Mouse (Mus musculus): ENCODE measurements around the gene Rpl23a.

Gene Rpl23a

GRCm38 (mm10) chr11:78182961-78183844, at the start of gene Rpl23a:
TSS of gene Rpl23a (minus strand) at chr11:78183584.
- DNase-seq (ENCODE audit: low spot score in 2 of 2): peak; percentile 78 to 79

DNA sequence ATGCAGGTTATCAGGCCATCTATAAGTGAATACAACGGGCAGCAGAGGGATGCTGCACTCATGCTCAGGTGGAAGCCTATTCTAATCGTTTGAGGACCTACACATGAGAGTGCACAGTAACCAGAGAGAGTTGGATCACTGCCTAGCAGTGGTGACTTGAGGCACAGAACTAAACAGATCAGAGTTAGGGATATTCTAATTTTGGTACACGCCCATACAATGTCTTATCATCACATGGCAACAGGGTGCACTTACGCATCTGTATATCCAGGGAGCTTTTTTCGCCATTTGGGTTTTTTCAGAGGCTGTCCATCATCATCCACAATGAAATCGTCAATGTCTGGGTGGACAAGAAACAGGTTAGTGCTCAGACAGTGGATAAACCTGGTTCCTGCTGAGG, 48.1 kb upstream of the Rpl23a start:
- no peak for DNase-seq (ENCODE audit: low spot score in 2 of 2)

DNA sequence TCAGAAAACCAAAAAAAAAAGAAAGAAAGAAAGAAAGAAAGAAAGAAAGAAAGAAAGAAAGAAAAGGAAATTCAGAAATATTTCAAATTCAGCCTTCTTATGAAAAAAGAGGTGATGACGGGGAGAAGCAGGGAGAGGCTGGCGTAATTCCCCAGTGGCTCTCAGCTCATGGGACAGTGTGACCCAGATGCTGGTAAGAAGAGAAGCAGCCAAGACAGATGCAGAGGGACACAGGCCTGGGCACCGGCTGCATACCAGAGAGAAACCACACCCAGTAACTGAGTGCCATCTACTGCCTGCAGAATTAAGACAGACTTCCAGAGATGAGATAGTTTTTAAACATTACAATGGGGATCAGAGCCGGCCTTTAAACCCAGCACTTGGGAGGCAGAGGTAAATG, 40.2 kb upstream of the Rpl23a start:
- no peak for DNase-seq (ENCODE audit: low spot score in 2 of 2)

- no peak for DNase-seq (ENCODE audit: low spot score in 2 of 2)
Observed at GRCm38 (mm10) chr11:78215709-78216317, 32.4 kb upstream of the Rpl23a start.

GRCm38 (mm10) chr11:78213086-78213817, 29.9 kb upstream of the Rpl23a start:
- DNase-seq (ENCODE audit: low spot score in 2 of 2): no peak

DNA sequence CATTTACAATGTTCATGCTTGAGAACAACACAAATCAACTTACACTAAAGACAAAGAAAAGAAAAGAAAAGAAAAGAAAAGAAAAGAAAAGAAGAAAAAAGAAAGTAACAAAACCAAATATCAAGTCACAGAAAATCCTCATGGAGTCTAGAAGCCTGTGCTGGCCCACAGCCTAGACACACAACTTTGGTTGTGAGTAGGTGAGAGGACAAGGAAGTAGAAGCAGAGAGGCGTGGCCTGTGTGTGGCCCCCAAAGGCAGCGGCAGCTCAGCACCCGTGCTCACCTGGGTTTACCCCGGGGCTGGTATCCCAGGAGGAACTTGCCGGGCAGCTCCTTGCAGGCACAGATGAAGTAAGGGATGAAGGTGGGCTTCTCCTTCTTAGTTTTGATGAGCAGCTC, 28.1 kb upstream of the Rpl23a start:
- no peak for DNase-seq (ENCODE audit: low spot score in 2 of 2)

DNA sequence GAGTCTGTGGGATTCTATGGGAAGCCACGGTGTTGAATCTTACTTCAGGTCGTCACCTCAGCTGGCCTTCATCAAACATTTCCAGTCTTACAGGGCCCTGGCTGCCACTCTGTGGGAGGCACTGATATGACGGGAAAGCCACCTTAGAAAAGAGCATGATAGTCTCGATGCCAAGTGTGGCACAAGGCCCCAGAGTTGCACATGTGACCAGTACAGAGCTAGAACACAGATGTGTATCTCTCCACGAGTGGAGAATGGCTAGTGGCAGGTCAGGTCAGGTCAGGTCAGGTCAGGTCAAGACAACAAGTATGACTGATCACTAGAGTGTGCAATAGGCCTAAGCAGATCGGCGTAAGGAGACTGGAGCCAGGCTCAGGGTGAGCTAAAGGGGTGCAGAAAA, 27.2 kb upstream of the Rpl23a start:
- no peak for DNase-seq (ENCODE audit: low spot score in 2 of 2)

GRCm38 (mm10) chr11:78209886-78210285, 26.5 kb upstream of the Rpl23a start:
- no peak for DNase-seq (ENCODE audit: low spot score in 2 of 2)

DNA sequence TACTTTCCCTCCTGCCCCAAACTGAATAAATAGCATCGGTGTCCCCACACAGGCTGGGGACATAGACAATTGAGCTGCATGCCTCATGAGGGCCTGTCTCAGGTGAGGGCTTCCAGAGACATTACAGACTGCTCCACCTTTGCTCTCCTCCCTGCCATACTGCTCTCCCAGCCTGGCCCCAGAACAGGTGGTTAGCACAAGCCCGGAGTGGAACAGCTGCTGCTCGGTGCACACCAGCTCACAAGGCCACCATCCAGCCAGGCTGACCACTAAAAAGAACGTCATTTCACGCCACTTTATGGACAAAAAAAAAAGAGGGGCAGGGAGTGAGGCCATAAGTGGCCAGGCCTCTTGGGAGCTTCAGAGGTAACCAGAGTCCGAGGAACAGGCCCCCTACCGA, 23.8 kb upstream of the Rpl23a start:
- DNase-seq (ENCODE audit: low spot score in 2 of 2): no peak

DNA sequence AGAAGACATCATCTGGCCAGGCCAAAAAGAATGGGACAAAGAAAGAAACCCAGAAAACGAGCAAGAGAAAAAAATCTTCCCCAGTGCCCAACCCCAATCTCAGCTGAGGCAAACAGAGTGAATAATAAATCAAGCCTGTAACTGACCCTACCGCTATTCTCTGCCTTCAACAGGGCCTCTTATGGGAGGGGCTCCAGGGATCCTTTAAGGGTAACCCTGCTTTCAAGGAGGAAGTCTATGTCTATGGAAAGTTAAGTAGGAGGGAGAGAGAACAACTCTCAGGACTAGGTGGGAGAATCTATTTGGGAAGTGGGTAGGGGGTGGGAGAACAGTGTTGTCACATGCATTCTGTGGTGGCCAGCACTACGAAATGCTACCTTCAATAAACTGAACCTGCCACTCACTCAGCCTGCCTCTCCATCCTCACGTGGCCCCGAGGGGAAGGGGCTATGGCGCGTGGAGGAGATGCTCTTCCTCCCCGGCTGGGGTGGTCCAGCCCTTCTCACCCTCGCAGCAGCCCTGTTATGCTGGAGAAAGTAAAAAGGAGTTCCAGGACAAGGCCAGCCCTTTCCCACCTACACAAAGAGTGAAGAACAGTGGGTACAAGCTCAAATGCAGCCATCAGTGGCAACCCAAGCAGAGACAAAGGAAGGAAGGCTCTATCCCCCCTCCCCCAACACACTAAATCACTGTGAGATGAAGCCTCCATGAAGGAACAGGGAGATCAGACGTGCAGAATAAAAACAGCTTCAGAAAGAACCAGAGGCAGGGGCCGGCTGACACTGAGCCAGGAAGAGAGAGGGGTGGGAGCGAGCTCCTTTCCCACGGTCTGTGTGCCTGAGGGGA, 22.2 kb upstream of the Rpl23a start:
- no peak for DNase-seq (ENCODE audit: low spot score in 2 of 2)

GRCm38 (mm10) chr11:78204287-78204686, 20.9 kb upstream of the Rpl23a start:
- no peak for DNase-seq (ENCODE audit: low spot score in 2 of 2)

- no peak for DNase-seq (ENCODE audit: low spot score in 2 of 2)
Observed at GRCm38 (mm10) chr11:78202372-78202771, 19.0 kb upstream of the Rpl23a start.

GRCm38 (mm10) chr11:78195101-78195863, 11.9 kb upstream of the Rpl23a start:
- DNase-seq (ENCODE audit: low spot score in 2 of 2): no peak

DNA sequence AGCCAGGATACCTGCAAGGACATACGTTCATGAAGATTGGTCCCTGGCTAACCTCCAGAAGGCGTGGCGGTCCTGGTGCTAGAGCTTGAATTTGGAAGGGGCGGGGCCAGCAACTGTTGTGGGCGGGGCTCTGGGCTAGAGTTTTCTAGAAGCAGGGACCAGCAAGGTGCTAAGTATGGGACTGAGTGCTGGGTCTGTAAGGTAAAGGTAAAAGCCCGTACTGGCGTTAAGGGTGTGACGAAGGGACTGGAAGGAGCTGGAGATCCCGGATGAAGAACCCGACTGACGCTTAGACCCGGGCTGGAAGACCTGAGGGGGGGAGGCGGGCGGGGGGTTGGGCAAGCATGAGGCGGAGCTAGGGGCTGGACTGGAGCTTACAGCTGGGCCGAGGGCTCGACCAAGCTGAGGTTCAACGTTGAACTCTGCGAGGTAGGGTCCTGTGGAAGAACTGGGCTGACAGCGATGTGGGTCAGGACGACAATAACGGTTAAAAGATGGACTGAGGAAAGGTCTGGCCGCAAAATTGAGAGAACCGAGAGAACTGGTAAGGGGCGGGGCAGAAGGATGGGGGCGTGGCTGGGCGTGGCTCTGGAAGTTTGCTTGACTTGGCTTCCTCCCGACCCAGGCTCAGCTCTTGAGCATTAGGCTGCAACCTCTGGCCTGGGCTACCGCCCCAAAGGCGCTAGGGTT, 11.2 kb upstream of the Rpl23a start:
- DNase-seq (ENCODE audit: low spot score in 2 of 2): no peak

DNA sequence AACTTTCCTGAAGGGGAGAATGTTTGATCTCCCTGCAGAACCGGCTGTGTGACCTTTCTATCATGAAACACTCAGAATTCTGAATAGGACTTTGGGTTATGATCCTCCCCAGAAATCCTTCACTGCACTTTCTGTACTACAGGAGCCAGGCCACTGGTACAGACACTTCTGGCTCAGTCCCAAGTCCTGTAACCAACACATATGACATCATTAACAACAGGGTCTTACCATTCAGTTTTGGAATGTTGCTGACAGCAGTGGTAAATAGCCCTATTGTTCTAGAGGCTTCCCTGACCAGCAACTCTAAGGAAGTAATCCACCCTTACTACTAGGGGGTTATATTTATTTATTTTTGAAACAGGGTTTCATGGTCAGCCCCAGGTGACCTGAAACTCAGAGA, 9.7 kb upstream of the Rpl23a start, which contains the start of gene Proca1:
Gene Proca1 (plus strand): TSS at position 280 of the 400 bp plus-strand sequence.
- DNase-seq (ENCODE audit: low spot score in 2 of 2): no peak

- no peak for DNase-seq (ENCODE audit: low spot score in 2 of 2)
Observed at GRCm38 (mm10) chr11:78190041-78190440, 6.7 kb upstream of the Rpl23a start.

DNA sequence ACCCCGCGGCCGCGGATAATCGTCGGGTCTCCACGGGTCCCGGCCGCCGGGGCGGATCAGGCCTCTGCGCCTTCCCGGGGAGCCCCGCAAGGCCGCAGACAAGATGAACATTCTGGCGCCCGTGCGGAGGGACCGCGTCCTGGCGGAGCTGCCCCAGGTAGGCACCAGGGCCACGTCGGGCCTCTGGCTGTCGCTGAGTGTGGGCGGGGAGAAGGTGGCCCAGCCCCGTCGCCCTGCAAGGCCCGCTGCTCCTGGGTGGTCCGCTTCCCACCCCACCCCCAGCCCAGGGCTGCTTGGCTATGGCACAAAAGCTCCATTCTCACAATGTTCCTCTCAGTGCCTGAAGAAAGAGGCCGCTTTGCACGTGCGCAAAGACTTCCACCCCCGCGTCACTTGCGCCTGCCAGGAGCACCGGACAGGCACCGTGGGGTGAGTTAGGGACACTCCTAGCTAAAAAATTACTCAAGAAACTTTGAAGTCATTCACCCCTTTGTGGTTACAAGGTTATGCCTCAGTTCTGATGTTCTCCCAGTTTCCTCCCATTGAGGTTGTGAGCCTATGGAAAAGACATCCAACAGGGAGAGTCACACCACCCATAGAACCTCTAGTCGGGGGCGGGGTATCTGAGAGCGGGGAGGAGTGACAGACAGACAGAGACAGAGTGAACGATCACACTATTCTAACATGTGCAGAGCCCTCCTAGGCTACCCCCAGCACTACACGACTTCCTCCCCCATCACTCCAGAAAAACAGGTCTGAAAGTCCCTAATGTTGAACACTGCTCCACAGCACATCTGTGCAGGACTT, 6.1 kb upstream of the Rpl23a start:
- peak; percentile 54 to 60 for DNase-seq (ENCODE audit: low spot score in 2 of 2)

GRCm38 (mm10) chr11:78188331-78189233, 5.2 kb upstream of the Rpl23a start, which contains the start of gene Rab34:
TSS of gene Rab34 (plus strand) at chr11:78188430.
- peak; percentile 34 to 44 for DNase-seq (ENCODE audit: low spot score in 2 of 2)

All from frontal cortex, postnatal 25 days (tissue).